Mouse (Mus musculus) heart, adult 18-20 months (tissue): ENCODE measurements around the gene BC107364. TPM values are rescaled to one million over a fixed set of nuclear protein-coding genes. Genes with fewer than 3 reads are reported as not detected.
"Not testable (repeated sequence)": the region's sequence is repeated elsewhere in the genome, so short reads cannot be mapped to it uniquely, and the experiment has no call there.

Experiments
- DNase-seq, 2 experiments: peaks; one replicate each; pipeline ENCODE4 v3.0.0; 2021 to 2022; ENCODE audit warnings: mixed read lengths in 1 of 2
- total RNA-seq, 2 experiments: library from RNA; stranded (reverse); gene quantifications; 2 replicates each; pipeline ENCODE4 v1.2.3; 2021

BC107364 gene
- total RNA-seq, 2 experiments from 2014 or later, result not detected

DNA sequence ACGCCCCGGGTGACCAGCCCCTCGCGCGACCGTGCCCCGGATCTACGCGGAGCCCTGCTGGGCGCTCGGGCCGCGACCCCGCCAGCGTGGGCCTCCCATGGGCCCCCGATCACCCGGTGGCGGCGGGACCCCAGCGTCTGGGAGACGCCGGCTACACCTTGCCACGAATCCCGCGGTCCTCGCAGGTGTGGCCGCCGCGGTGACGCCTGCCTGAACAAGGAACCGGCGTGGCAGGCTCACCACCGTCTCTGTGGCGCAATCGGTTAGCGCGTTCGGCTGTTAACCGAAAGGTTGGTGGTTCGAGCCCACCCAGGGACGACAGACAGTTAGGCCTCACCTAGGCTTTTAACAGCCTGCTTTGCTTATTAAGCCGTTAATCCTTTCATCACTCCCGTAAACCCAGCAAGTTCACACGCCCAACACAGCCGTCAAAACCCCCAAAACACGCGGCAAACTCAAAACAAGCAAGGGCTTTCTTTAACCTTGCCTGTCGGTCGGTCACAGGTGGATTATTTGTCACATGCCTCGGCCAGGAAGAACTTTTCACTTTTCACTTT, 847 bp downstream of the BC107364 start:
- DNase-seq, result not testable (repeated sequence)

GRCm38 (mm10) chr3:96450586-96450896, 1.6 kb downstream of the BC107364 start:
- not testable (repeated sequence) for DNase-seq

DNA sequence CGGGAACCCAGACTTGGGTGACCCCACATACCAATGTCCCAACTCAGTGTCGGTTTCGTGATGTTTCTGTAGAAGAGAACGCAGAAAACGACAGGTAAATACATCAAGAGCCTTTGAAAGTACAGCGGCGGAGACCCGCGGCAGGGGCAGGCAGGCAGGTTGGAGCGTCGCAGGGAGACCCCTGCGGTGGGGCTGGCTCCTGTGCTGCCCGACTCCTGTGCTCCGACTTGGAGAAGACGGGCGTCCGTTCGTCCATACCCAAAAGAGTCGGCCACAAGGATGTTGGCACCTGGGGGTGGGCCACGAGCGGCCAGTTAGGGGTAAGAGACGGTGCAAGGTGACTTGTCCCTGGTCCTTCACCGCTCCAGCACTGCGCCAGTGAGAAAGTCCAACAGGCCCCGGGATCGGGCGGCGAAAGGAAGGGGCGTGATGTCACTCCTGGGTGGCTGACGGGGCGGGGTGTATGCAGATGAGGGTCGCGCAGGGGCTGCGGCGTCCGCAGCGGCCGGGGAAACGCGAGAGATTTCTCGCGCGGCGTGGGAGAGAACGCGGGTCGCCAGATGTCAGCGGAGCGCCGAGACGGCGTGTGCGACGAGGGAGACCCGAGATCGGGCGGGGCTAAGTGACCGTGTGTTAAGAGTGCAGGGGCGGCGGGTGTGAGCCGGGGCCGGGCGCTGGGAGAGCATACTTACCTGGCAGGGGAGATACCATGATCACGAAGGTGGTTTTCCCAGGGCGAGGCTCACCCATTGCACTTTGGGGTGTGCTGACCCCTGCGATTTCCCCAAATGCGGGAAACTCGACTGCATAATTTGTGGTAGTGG, 2.1 kb downstream of the BC107364 start:
- DNase-seq, result not testable (repeated sequence)

DNA sequence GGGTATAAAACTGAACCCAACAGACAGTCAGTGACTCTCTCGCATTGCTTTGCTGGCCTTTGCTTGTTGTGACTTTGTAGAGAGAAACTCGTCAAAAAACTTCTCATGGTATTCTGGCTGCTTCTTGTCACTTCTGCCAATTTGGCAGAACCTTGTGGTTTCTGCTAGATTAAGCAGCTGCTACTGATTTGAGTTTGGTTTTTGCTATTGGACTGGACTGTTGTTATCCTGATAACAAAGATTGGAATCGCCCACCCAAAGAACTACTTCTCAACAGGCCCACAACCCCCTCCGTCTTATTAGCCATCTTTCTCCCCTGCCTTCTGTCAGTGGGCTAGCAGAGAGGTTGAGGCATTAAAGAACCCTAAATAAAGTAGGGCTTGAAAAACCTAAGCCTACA, 6.7 kb downstream of the BC107364 start:
- no peak for DNase-seq

GRCm38 (mm10) chr3:96440578-96440977, 11.5 kb downstream of the BC107364 start:
- DNase-seq, result peak; percentile 64 to 83

DNA sequence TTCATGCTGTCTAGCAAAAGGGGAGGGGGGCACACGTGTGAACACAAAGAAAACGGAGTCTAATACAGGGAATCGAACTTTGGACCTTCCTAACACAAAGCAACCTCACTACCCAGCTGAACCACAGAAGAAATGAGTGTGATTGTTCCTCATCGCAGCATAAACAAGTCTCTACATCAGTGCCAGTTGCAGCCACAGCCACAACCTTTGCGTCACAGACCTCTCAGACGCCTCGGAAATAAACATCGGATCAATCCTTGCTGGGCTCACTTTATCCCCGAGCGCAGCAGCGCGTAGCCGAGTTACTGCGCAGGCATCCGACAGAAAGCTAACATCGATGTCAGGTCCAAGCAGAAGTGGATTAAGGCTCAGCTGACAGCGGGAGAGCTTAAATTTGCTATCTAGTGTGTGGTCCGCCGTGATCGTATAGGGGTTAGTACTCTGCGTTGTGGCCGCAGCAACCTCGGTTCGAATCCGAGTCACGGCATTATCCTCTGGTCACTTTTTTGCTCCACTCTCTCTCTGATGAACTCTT, 16.5 kb downstream of the BC107364 start:
- no peak for DNase-seq

DNA sequence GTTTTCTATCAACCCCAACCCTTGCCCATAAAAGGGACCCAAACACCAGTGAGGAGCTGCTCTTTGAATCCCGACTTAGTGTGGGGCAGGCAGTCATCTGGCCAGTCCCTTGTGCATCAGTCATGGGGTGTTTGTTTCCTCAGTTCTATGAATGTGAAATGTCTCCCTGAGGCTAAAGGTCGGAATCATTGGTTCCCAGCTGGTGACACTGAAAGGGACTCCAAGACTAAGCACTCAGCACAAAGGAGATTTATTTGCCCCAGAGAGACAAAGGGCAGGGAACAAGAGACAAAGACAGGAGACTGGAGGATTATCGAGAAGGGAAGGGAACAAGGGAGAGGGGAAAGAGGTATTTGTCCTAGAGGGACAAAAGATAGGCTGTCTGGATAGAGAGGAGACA, 19.9 kb downstream of the BC107364 start:
- no peak for DNase-seq

GRCm38 (mm10) chr3:96429819-96430132, 22.3 kb downstream of the BC107364 start:
- no peak for DNase-seq

GRCm38 (mm10) chr3:96428941-96429818, 22.9 kb downstream of the BC107364 start:
- no peak for DNase-seq

DNA sequence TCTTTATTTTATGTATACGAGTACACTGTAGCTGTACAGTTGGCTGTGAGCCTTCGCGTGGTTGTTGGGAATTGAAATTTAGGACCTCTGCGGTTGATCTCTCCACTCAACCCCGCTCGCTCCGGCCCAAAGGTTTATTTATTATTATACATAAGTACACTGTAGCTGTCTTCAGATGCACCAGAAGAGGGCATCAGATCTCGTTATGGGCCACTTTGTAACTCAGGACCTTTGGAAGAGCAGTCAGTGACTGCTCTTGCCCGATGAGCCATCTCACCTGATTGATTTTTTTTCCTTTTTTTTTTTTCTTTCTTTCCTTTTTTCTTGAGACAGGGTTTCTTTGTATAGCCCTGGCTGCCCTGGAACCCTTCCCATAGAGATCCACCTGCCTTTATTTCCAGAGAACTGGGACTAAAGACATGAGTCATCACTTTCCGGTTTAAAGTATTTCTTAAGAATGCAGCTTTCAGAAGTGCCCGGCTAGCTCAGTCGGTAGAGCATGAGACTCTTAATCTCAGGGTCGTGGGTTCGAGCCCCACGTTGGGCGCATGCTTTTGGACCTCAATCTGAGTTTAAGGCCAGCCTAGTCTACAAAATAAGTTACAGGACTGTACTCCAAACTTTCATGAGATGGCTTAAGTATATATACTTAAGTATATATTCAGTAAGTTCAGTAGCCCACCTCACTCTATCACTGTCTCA, 24.2 kb downstream of the BC107364 start:
- peak in 1 of 2 experiments; percentile 9 for DNase-seq

DNA sequence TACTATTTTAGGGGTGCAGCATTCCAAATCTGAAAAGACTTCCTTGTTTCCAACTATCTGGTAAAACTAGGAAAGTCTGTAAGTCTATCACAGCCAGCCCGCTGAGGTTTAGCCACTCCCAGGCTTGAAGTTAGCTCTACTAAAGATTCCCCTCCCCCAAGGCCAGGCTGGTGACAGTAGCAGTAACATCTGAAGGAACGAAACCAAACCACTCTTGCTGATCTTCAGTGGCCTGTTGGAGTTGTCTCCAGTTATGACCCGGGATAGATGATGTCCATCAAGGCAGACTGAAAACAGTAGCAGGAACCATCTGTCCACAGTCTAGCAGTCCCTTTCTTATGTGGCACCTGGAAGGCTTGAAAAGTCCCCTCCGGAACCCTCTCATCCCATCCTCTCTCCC, 24.8 kb downstream of the BC107364 start:
- DNase-seq, result no peak

DNA sequence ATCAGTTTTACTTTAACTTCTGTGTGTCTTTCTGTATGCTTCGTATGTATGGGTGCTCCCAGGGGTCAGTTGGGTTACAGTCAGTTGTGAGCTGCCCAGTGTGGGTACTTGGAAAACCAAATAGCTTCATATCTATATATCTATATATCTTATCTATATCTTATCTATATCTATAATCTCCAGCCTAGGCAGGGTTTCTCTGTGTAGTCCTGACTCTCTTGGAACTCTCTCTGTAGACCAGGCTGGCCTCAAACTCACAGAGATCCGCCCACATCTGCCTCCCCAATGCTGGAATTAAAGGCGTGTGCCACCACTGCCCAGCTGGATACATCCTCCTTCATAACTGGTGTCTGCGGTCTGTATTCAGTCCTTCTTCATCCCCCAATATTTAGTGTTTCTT, 25.8 kb downstream of the BC107364 start:
- no peak for DNase-seq

GRCm38 (mm10) chr3:96424447-96424846, 27.7 kb downstream of the BC107364 start:
- not testable (repeated sequence) for DNase-seq

GRCm38 (mm10) chr3:96423889-96424288, 28.2 kb downstream of the BC107364 start:
- no peak for DNase-seq

DNA sequence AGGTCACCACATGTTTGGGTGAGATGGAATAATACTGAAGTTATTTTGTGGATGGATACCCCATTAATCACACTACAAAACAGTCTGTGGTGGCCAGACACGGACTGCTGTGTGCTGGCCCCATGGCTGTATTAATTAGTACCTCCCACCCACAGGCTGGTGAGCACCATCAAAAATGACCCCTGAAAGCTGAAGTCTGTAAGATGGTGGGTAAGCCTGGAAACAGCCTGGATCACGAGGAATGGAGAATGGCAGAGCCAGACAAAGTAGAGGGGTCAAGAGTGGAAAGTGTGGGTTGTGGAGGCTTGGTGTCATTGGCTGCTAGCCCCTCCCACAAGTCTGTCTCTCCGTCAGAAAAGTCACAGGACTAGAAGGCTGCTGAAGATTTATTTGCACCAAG, 31.3 kb downstream of the BC107364 start:
- DNase-seq, result no peak

DNA sequence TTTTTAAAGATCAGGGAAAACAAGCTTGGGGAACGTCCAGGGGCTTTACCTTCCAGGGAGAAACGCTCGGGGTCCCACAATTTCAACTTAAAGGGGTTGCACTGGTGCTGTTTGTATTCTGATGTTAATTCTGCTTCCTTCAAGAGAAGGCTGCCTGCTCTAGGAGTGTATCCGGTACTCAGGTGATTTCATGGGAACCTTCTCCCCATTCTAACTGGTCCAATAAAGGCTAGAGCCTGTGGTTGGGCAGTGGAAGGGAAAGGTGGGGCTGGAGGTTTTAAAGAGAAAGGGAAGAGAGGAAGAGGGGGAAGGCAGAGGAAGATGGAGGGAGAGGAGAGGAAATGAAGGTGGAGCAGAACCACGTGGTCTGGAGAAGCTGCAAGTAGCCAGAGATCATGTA, 33.2 kb downstream of the BC107364 start:
- not testable (repeated sequence) for DNase-seq

DNA sequence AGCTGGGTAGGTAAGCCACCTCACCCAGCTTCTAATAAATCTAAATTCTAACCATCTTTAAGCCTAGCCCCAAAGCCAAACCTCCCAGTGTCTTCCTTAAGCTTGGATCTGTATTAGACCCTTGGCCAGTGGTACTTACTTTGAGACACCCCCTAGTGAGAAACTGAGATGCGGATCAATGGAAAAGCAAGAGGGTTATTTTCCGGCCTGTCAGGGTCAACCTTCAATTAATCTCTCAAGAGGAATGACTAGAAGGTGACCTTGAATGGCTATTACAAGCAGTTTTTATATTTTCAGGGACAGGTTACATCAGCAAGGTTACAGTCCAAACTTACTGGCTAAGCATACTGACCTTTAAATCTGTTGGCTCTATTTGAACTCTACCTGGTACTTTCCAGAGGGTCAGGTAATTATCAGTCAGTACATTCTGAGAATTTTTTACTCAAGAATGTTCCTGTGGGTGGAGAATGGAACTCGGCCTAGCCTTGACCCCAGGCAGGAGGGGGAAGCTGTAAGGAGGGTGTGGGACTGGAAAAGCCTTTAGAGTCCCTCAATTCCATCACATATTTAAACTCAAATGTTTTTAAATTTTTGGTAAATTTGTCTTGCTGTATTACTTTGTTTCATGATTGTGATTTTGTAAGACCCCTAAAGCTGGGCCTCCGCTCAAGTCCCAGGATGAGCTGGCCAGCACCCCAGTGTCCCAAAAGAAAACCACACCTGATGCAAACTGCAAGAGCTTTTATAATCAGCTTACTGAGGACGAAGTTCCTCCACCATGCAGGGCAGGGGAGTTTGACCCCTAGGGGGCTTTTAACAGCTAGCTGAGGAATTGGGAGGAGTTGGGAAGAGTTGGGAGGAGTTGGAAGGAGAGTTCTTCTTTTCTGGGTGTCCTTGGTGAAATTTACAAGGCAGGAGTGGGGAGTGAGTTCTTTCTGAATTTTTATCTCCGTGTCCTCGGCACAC, 34.0 kb downstream of the BC107364 start:
- no peak for DNase-seq

DNA sequence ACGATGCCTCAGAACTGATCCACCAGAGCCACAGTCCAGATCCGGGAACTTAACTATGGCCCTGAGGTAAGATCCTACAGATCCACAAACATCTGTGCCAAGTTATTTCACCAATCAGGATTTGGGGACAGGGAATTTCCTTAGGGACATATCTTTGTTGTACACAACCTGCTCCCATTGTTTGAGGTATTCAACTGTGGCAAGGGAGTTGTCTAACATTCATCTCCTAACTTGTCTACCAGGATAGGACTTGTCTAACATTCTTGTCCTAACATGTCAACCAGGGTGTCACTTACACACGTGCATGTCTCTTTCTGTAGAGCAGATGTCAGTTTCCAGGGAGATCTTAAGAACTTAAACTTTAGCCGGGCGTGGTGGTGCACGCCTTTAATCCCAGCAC, 35.5 kb downstream of the BC107364 start:
- DNase-seq, result no peak

DNA sequence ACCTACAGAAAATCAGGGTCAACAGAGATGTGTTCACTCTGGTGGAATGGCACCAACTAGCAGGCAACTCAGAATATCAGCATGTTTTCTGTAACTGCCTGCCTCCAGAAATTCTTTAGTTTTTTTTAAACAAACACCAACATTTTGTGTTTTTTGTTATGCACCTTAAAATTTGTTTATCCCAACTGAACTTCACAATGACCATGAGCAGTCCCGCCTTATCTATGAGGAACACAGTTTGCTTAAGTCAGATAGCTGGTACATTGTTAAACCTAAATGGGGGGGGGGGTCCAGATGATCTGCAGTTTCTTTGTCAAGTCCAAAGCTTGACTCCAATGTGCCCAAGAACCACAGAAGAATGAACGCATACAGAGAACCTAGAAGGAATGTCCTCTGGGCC, 36.0 kb downstream of the BC107364 start:
- no peak for DNase-seq

DNA sequence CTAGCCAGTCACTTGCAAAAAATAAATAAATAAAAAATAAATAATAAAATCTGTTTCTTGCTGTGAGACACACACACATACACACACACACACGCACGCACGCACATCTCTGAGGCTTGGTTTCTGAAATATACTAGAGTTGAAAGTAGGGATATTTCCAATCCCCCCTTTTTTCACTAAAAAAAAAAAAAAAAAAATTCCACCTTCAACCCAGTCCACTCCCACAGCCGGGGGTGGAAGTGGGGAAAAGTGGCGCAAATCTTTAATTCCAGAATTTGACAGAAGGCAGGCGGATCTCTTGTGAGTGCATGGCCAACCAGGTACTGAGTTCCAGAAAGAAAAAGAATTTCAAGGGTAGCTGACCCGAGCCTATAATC, 37.2 kb downstream of the BC107364 start:
- no peak for DNase-seq
